Mouse (Mus musculus): ENCODE results near the gene Extl1.

DNA sequence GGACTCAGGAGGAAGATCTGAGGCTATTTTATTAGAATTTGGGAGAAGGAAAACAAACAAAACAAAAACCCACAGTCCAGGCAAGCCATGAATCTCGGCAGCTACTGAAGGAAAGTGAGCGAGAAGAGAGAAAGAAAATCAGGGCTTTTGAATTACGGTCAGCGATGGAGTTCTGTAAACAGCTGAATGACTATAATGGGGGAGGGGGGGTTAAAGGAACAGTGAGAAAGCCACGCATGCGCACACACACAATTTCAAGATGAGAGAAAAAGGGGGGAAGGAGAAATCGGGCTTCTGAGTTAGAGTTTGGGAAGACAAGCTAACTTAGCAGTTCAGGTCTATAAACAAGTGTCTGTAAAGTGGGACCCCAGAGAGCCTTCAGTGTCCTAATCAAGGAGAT, 30.7 kb downstream of the Extl1 start:
- no peak for TF ChIP-seq CTCF (IDR thresholded peaks at IDR 0.05; ENCODE audit: low read depth)
- TF ChIP-seq EP300 (IDR thresholded peaks at IDR 0.05; ENCODE audit: low read depth), result no peak
